Mouse (Mus musculus) heart, embryonic 13.5 days (tissue): Measurements from ENCODE around the gene Gm9964. TPM values are rescaled to one million over a fixed set of nuclear protein-coding genes. Genes with fewer than 3 reads are reported as not detected.

Source experiments
- ATAC-seq: fragments of 200-750 bp; cut with Nextera tagmentation; 2 replicates; pipeline ENCODE4 v1.8.0; 2017; ENCODE audit warnings: moderate TSS enrichment; ENCODE audit not compliant: insufficient number of reproducible peaks, low FRiP score, low TSS enrichment; ENCODE audit errors: extremely low read depth
- H3K27ac ChIP-seq: fragments of 300-500 bp; sonication (generic); replicated peaks from 2 replicates; pipeline ENCODE4 v1.5.1; 2015; ENCODE audit warnings: moderate library complexity, mild to moderate bottlenecking, inconsistent platforms
- H3K27me3 ChIP-seq: fragments of 300-500 bp; sonication (generic); replicated peaks from 2 replicates; pipeline ENCODE4 v1.6.1; 2015; ENCODE audit warnings: mild to moderate bottlenecking, inconsistent platforms
- H3K36me3 ChIP-seq: fragments of 300-500 bp; sonication (generic); 2 replicates; pipeline ENCODE4 v1.6.1; 2015; ENCODE audit warnings: mild to moderate bottlenecking, inconsistent platforms
- H3K4me1 ChIP-seq: fragments of 300-500 bp; sonication (generic); 2 replicates; pipeline ENCODE4 v1.6.1; 2015; ENCODE audit warnings: inconsistent platforms
- H3K4me2 ChIP-seq: fragments of 300-500 bp; sonication (generic); 2 replicates; pipeline ENCODE4 v1.6.1; 2015; ENCODE audit warnings: inconsistent platforms, mild to moderate bottlenecking, moderate library complexity
- H3K4me3 ChIP-seq: fragments of 300-500 bp; sonication (generic); 2 replicates; pipeline ENCODE4 v1.5.1; 2015; ENCODE audit warnings: moderate library complexity, mild to moderate bottlenecking, inconsistent platforms
- H3K9ac ChIP-seq: fragments of 300-500 bp; sonication (generic); 2 replicates; pipeline ENCODE4 v1.6.1; 2015; ENCODE audit warnings: inconsistent platforms, mild to moderate bottlenecking, moderate library complexity
- H3K9me3 ChIP-seq: fragments of 300-500 bp; sonication (generic); 2 replicates; pipeline ENCODE4 v1.6.1; 2016; ENCODE audit warnings: inconsistent platforms
- WGBS: fragments of 180-500 bp; shearing (Covaris S2); methylation state at CpG from one replicate; pipeline ENCODE4 v1.1.7; 2015; ENCODE audit warnings: mixed read lengths; 5-methylcytosine and 5-hydroxymethylcytosine counted together
- polyA plus RNA-seq: library from polyadenylated mRNA; unstranded; fragments of >200 nt; fragmentation: Nextera tagmentation; extraction: Ambion mirVana; gene quantifications from 2 replicates; pipeline ENCODE4 v1.2.1, GENCODE M21; 2015

Gm9964 gene
- polyA plus RNA-seq, 1 experiment from 2014 or later, result not detected

GRCm38 (mm10) chr11:79296167-79296566 is 539 bp downstream of the Gm9964 start:
- Histone ChIP-seq H3K4me2 (no peak overlapping the region), H3K27me3 (no peaks in the 10 kb centered on the region), H3K9me3 (no peaks in the 10 kb centered on the region), H3K9ac (no peak overlapping the region), H3K36me3 (no peaks in the 10 kb centered on the region), H3K27ac (no peak overlapping the region), H3K4me1 (no peaks in the 10 kb centered on the region), H3K4me3 (no peak overlapping the region)
- WGBS, result 26% methylated on average over 1 of the region's 1 CpGs
- ATAC-seq, result no peak

GRCm38 (mm10) chr11:79293971-79294370 is 2.7 kb downstream of the Gm9964 start:
- H3K4me3 ChIP-seq, result no peak overlapping the region
- no peak overlapping the region for H3K4me2 ChIP-seq
- ATAC-seq, result no peak
- H3K4me1 ChIP-seq, result peaks cover 11% of the 10 kb centered on the region
- H3K9me3 ChIP-seq, result no peaks in the 10 kb centered on the region
- no peak overlapping the region for H3K9ac ChIP-seq
- no peaks in the 10 kb centered on the region for H3K36me3 ChIP-seq
- H3K27me3 ChIP-seq, result no peaks in the 10 kb centered on the region
- 60% methylated on average over 1 of the region's 1 CpGs for WGBS
- H3K27ac ChIP-seq, result no peak overlapping the region

GRCm38 (mm10) chr11:79293025-79293424 is 3.7 kb downstream of the Gm9964 start:
- no peaks in the 10 kb centered on the region for H3K36me3 ChIP-seq
- H3K4me1 ChIP-seq, result peaks cover 21% of the 10 kb centered on the region
- H3K9ac ChIP-seq, result no peak overlapping the region
- no peaks in the 10 kb centered on the region for H3K9me3 ChIP-seq
- no peak for ATAC-seq
- H3K27me3 ChIP-seq, result no peaks in the 10 kb centered on the region
- H3K4me3 ChIP-seq, result no peak overlapping the region
- H3K4me2 ChIP-seq, result no peak overlapping the region
- no peak overlapping the region for H3K27ac ChIP-seq
- WGBS, result 72% methylated on average over 3 of the region's 3 CpGs

DNA sequence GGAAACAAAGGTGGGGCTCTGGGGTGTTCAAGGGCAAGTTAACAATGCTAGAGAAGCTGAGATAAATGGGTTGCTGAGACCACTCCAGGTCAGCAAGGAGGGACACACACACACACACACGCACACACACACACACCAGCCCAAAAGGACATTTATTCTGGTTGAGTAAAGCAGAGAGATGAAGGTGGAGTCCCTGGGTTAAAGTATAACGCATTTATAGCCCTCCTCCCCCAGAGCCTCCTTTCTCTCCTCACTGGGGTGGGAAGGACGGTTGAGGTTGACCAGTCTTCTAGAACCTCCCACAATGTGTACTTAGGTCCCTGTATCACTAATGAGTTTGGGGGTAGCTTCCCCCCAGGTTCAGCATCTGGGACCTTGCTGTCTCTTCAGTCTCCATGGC is 4.6 kb downstream of the Gm9964 start:
- Histone ChIP-seq H3K4me2 (no peak overlapping the region), H3K4me1 (peaks cover 28% of the 10 kb centered on the region), H3K9me3 (no peaks in the 10 kb centered on the region), H3K27me3 (no peaks in the 10 kb centered on the region), H3K9ac (no peak overlapping the region), H3K4me3 (no peak overlapping the region), H3K36me3 (no peaks in the 10 kb centered on the region), H3K27ac (no peak overlapping the region)
- no peak for ATAC-seq
- 87% methylated on average over 3 of the region's 3 CpGs for WGBS

GRCm38 (mm10) chr11:79291651-79292050 is 5.1 kb downstream of the Gm9964 start:
- Histone ChIP-seq H3K4me1 (peaks cover 31% of the 10 kb centered on the region), H3K36me3 (no peaks in the 10 kb centered on the region), H3K27me3 (no peaks in the 10 kb centered on the region), H3K4me2 (no peak overlapping the region), H3K9me3 (no peaks in the 10 kb centered on the region), H3K4me3 (no peak overlapping the region), H3K9ac (no peak overlapping the region), H3K27ac (no peak overlapping the region)
- ATAC-seq, result no peak
- 59% methylated on average over 5 of the region's 5 CpGs for WGBS

- Histone ChIP-seq H3K9ac (no peak overlapping the region), H3K27me3 (no peaks in the 10 kb centered on the region), H3K36me3 (no peaks in the 10 kb centered on the region), H3K9me3 (no peaks in the 10 kb centered on the region), H3K27ac (no peak overlapping the region), H3K4me3 (no peak overlapping the region), H3K4me1 (peaks cover 41% of the 10 kb centered on the region), H3K4me2 (no peak overlapping the region)
- no peak for ATAC-seq
- WGBS, result 45% methylated on average over 2 of the region's 2 CpGs
Observed at GRCm38 (mm10) chr11:79290473-79290872, 6.2 kb downstream of the Gm9964 start.

GRCm38 (mm10) chr11:79288913-79289640 is 7.6 kb downstream of the Gm9964 start:
- Histone ChIP-seq H3K27me3 (no peaks in the 10 kb centered on the region), H3K36me3 (no peaks in the 10 kb centered on the region), H3K9me3 (peaks cover 3% of the 10 kb centered on the region), H3K9ac (0 out of 2 replicates have a peak overlapping the region, but pooled peaks have one; percentile 6), H3K27ac (no peak overlapping the region), H3K4me2 (no peak overlapping the region), H3K4me3 (no peak overlapping the region), H3K4me1 (peaks cover 41% of the 10 kb centered on the region)
- 52% methylated on average over 5 of the region's 5 CpGs for WGBS
- ATAC-seq, result no peak

DNA sequence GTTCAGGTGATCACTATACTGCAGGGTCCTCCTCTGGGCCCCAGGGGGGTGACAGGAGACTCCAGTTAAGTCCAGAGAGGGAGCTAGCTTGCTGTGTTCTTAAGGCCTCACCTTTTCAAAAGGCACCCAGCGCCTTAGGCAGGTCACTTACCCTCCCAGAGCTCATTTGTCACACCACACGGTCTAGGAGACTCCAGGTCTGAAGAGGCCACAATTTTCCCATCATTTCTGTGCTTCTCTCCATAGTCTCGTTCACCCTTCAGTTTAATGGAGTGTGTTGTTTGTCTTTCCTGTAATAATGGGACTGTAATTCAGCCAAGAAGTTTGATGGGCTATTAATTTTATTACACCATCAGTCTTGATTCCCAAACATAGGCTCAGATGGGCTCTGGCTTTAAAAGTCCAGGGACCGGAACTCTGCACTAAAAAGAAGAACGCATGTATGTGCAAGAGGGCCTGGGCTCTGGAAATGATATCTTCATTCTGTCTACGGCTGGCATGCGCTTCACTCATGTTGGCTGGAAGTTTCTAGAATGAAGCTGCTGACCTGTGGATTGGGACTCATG is 8.3 kb downstream of the Gm9964 start:
- Histone ChIP-seq H3K4me1 (peaks cover 41% of the 10 kb centered on the region), H3K4me3 (no peak overlapping the region), H3K27ac (no peak overlapping the region), H3K27me3 (no peaks in the 10 kb centered on the region), H3K9me3 (peaks cover 6% of the 10 kb centered on the region), H3K9ac (0 out of 2 replicates have a peak overlapping the region, but pooled peaks have one; percentile 6), H3K36me3 (no peaks in the 10 kb centered on the region), H3K4me2 (no peak overlapping the region)
- no peak for ATAC-seq
- WGBS, result 69% methylated on average over 7 of the region's 7 CpGs

- H3K27me3 ChIP-seq, result no peaks in the 10 kb centered on the region
- no peaks in the 10 kb centered on the region for H3K36me3 ChIP-seq
- 0 out of 2 replicates have a peak overlapping the region, but pooled peaks have one; percentile 21 for H3K27ac ChIP-seq
- peaks cover 6% of the 10 kb centered on the region for H3K9me3 ChIP-seq
- ATAC-seq, result no peak
- H3K4me3 ChIP-seq, result no peak overlapping the region
- H3K4me1 ChIP-seq, result peaks cover 41% of the 10 kb centered on the region
- no peak overlapping the region for H3K9ac ChIP-seq
- no peak overlapping the region for H3K4me2 ChIP-seq
- WGBS, result 66% methylated on average over 6 of the region's 6 CpGs
Observed at GRCm38 (mm10) chr11:79287447-79287846, 9.3 kb downstream of the Gm9964 start.

- Histone ChIP-seq H3K4me2 (no peak overlapping the region), H3K27ac (peak overlapping the region; percentile 51; the same call in 1 of the 2 replicates), H3K27me3 (no peaks in the 10 kb centered on the region), H3K9ac (no peak overlapping the region), H3K9me3 (peaks cover 6% of the 10 kb centered on the region), H3K36me3 (no peaks in the 10 kb centered on the region), H3K4me1 (peaks cover 47% of the 10 kb centered on the region), H3K4me3 (no peak overlapping the region)
- ATAC-seq, result no peak
- WGBS, result 28% methylated on average over 9 of the region's 9 CpGs
Observed at GRCm38 (mm10) chr11:79286305-79286799, 10.4 kb downstream of the Gm9964 start.

DNA sequence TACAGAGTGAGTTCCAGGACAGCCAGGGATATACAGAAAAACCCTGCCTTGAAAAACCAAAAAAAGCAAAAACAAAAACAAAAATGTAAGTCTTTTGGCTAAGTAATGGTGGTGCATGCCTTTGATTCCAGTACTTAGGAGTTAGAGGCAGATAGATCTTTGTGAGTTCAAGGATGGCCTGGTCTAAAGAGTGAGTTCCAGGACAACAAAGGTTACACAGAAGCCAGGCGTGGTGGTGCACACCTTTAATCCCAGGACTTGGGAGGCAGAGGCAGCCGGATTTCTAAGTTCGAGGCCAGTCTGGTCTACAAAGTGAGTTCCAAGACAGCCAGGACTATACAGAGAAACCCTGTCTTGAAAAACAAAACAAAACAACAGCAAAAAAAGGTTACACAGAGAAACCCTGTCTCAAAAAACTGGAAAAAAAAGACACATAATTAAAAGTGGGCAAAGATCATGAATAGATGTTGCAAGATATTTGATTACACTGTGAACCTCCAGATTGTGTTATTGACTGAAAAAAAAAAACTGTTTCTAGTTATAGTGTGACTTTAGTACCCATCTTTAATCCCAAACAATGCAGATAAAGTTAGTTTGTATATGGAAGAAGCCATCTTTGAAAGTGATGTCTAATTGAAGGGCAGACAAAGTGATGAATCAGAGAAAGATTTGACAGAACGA is 13.2 kb downstream of the Gm9964 start:
- H3K36me3 ChIP-seq, result no peaks in the 10 kb centered on the region
- H3K27ac ChIP-seq, result no peak overlapping the region
- H3K27me3 ChIP-seq, result no peaks in the 10 kb centered on the region
- no peak for ATAC-seq
- H3K4me3 ChIP-seq, result no peak overlapping the region
- no peak overlapping the region for H3K9ac ChIP-seq
- WGBS, result 94% methylated on average over 4 of the region's 4 CpGs
- peaks cover 46% of the 10 kb centered on the region for H3K4me1 ChIP-seq
- peaks cover 6% of the 10 kb centered on the region for H3K9me3 ChIP-seq
- H3K4me2 ChIP-seq, result no peak overlapping the region
